Mouse (Mus musculus): ENCODE results near the gene Cyb5r4. TPM values are rescaled to one million over a fixed set of nuclear protein-coding genes. Genes with fewer than 3 reads are reported as not detected.

Cyb5r4 gene
- total and polyA plus RNA-seq, 3 experiments, result 37.5 to 121 (median 80.6) TPM

DNA sequence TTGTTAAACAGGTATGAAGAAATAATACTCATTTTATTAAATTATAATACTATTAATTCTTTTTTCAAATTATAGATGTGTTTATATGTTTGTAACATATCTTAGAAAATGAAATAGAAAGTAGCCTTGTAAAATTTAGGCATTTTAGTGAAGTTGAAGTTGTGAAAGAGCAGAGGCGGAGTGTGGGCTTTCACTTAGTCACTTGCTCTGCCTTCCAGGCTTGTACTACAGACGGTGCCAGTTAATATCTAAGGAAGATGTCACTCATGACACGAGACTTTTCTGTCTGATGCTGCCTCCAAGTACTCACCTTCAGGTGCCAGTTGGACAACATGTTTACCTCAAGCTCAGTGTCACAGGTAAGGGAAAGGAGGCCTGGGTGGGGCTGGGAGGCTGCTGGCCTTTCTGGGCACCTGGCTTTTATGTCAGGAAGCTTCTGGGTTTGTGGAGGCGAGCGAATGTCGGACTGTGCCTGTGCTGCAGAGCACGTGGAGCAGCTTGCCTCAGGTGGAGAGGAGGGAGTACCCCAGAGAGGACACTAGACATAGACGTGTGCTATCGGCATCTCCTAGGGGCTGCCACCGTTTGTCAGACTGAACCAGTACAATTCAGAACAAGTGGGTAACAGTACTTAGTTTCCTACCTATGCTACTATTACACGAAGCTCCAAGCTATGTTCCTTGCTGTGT lies 33.9 kb downstream of the Cyb5r4 start:
- H3K9me3 ChIP-seq (replicated peaks; ENCODE audit: low read length), result no peaks in the 10 kb centered on the region
- H3K4me1 ChIP-seq (ENCODE audit: control insufficient read depth in 1 of 2, insufficient read depth in 2 of 2), result no peaks in the 10 kb centered on the region
- no peaks in the 10 kb centered on the region for H3K79me2 ChIP-seq (replicated peaks; ENCODE audit: control insufficient read depth, extremely low read depth, insufficient read depth, poor library complexity, severe bottlenecking)
- TF ChIP-seq MAZ (IDR thresholded peaks at IDR 0.05; ENCODE audit: low read depth, low read length), result no peak
- no peak for TF ChIP-seq MAX (IDR thresholded peaks at IDR 0.05; ENCODE audit: low read length)
- TF ChIP-seq ZKSCAN1 (IDR thresholded peaks at IDR 0.05; ENCODE audit: borderline replicate concordance, low read depth, low read length), result no peak
- no peak for TF ChIP-seq RCOR1 (conservative IDR thresholded peaks at IDR 0.05; ENCODE audit: low read depth, low read length)
- no peak for TF ChIP-seq GABPA (IDR thresholded peaks at IDR 0.05; ENCODE audit: insufficient replicate concordance, low read depth, low read length)
- no peak for TF ChIP-seq MAFK (IDR thresholded peaks at IDR 0.05; ENCODE audit: insufficient replicate concordance, low read length)
- no peak for TF ChIP-seq ELF1 (IDR thresholded peaks at IDR 0.05; ENCODE audit: low read depth, low read length)
- no peak for TF ChIP-seq UBTF (IDR thresholded peaks at IDR 0.05; ENCODE audit: low read depth, low read length)
- TF ChIP-seq MYC (IDR thresholded peaks at IDR 0.05; ENCODE audit: low read depth, low read length), result no peak
- TF ChIP-seq CHD1 (IDR thresholded peaks at IDR 0.05; ENCODE audit: low read depth, low read length), result no peak
- no peak for TF ChIP-seq CHD2 (IDR thresholded peaks at IDR 0.05; ENCODE audit: low read length)
- TF ChIP-seq POLR2A (IDR thresholded peaks at IDR 0.05; ENCODE audit: low read depth, low read length), result no peak
- no peak for TF ChIP-seq JUND (conservative IDR thresholded peaks at IDR 0.05; ENCODE audit: low read depth, low read length)
- dilution Hi-C loops (cut with MboI; ENCODE audit: extremely low pct_ligation_motif_present, extremely low pct_unique_long_range_greater_than_20kb, low sequenced_read_pairs) (no loop called here), in situ Hi-C loops (cut with MboI; ENCODE audit: low pct_ligation_motif_present, low pct_unique_long_range_greater_than_20kb, low sequenced_read_pairs) (no loop called here)
- H3K27me3 ChIP-seq (replicated peaks), result no peaks in the 10 kb centered on the region
- H3K36me3 ChIP-seq (replicated peaks in 1 of 2; ENCODE audit: control insufficient read depth in 1 of 2, insufficient read depth in 1 of 2, low read length in 1 of 2), result peaks cover 27 to 59% of the 10 kb centered on the region in 2 experiments
- H3K4me2 ChIP-seq (ENCODE audit: insufficient read depth, low read depth, poor library complexity, severe bottlenecking), result no peak overlapping the region
- no peak overlapping the region for H3K9ac ChIP-seq (ENCODE audit: insufficient read depth, low read depth)
- H3K4me3 ChIP-seq (replicated peaks in 1 of 3; ENCODE audit: low read depth in 2 of 3, low read length in 2 of 3, poor library complexity in 1 of 3), result no peak overlapping the region
- no peak for DNase-seq (ENCODE audit: extremely low read depth)
- H3K27ac ChIP-seq (ENCODE audit: insufficient read depth, low read depth), result no peak overlapping the region

DNA sequence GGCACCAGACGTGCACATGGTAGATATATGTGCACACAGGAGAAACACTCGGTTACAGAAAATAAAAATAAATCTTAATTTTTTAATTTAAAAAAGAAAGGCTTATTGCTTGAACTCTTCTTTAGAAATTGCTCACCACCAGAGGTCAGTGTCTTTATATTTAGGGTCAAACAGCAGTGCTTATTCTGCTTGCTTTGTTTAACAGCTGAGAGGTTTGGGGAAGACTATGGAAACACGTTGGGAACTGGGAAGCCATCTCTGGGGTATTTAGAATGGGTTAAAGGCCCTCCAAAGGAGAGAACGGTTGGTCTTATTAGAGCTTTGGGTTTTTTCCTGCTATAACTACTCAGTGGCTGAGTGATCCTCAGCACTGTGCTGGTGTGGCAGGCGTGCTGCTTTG lies 40.5 kb downstream of the Cyb5r4 start:
- peaks cover 0 to 3% of the 10 kb centered on the region in 2 experiments; a peak in 1 of 4 replicates for H3K4me1 ChIP-seq (ENCODE audit: control insufficient read depth in 1 of 2, insufficient read depth in 2 of 2)
- DNase-seq (ENCODE audit: extremely low read depth), result no peak
- H3K9ac ChIP-seq (ENCODE audit: insufficient read depth, low read depth), result no peak overlapping the region
- no peak overlapping the region for H3K27ac ChIP-seq (ENCODE audit: insufficient read depth, low read depth)
- H3K9me3 ChIP-seq (replicated peaks; ENCODE audit: low read length), result no peaks in the 10 kb centered on the region
- in situ Hi-C loops (cut with MboI; ENCODE audit: low pct_ligation_motif_present, low pct_unique_long_range_greater_than_20kb, low sequenced_read_pairs) (no loop called here), dilution Hi-C loops (cut with MboI; ENCODE audit: extremely low pct_ligation_motif_present, extremely low pct_unique_long_range_greater_than_20kb, low sequenced_read_pairs) (no loop called here)
- peaks cover 18 to 64% of the 10 kb centered on the region in 2 experiments for H3K36me3 ChIP-seq (replicated peaks in 1 of 2; ENCODE audit: control insufficient read depth in 1 of 2, insufficient read depth in 1 of 2, low read length in 1 of 2)
- no peak overlapping the region for H3K4me3 ChIP-seq (replicated peaks in 1 of 3; ENCODE audit: low read depth in 2 of 3, low read length in 2 of 3, poor library complexity in 1 of 3)
- no peaks in the 10 kb centered on the region for H3K27me3 ChIP-seq (replicated peaks)
- no peak overlapping the region for H3K4me2 ChIP-seq (ENCODE audit: insufficient read depth, low read depth, poor library complexity, severe bottlenecking)
- no peak for TF ChIP-seq ETS1 (conservative IDR thresholded peaks at IDR 0.05; ENCODE audit: low read depth, low read length)
- no peak for TF ChIP-seq JUND (conservative IDR thresholded peaks at IDR 0.05; ENCODE audit: low read depth, low read length)
- TF ChIP-seq RAD21 (IDR thresholded peaks at IDR 0.05; ENCODE audit: low read depth, low read length), result peak; percentile 22
- no peak for TF ChIP-seq KAT2A (IDR thresholded peaks at IDR 0.05; ENCODE audit: insufficient replicate concordance, low read length)
- TF ChIP-seq POLR2A (IDR thresholded peaks at IDR 0.05; ENCODE audit: low read depth, low read length), result no peak
- no peak for TF ChIP-seq E2F4 (IDR thresholded peaks at IDR 0.05; ENCODE audit: insufficient replicate concordance, low read depth, low read length)
- TF ChIP-seq CTCF (conservative IDR thresholded peaks at IDR 0.05 in 1 of 2, IDR thresholded peaks at IDR 0.05 in 1 of 2; ENCODE audit: low read depth in 2 of 2, low read length in 2 of 2), result peak in 1 of 2 experiments; percentile 35; a peak in 2 of 4 replicates
- TF ChIP-seq POLR2AphosphoS2 (IDR thresholded peaks at IDR 0.05; ENCODE audit: low read depth, low read length), result no peak
- TF ChIP-seq MAZ (IDR thresholded peaks at IDR 0.05; ENCODE audit: low read depth, low read length), result no peak
- TF ChIP-seq SMC3 (IDR thresholded peaks at IDR 0.05; ENCODE audit: low read depth, low read length), result peak; percentile 16; the same call in 1 of the 2 replicates
- TF ChIP-seq MAFK (IDR thresholded peaks at IDR 0.05; ENCODE audit: insufficient replicate concordance, low read length), result no peak
- no peak for TF ChIP-seq MEF2A (IDR thresholded peaks at IDR 0.05; ENCODE audit: borderline replicate concordance, low read depth, low read length)
- no peak for TF ChIP-seq CHD1 (IDR thresholded peaks at IDR 0.05; ENCODE audit: low read depth, low read length)
- TF ChIP-seq MYC (IDR thresholded peaks at IDR 0.05; ENCODE audit: low read depth, low read length), result no peak
- no peak for TF ChIP-seq BHLHE40 (IDR thresholded peaks at IDR 0.05; ENCODE audit: low read depth, low read length)
- TF ChIP-seq PAX5 (IDR thresholded peaks at IDR 0.05; ENCODE audit: low read length), result no peak
- TF ChIP-seq TBP (conservative IDR thresholded peaks at IDR 0.05; ENCODE audit: low read depth, low read length), result no peak
- H3K79me2 ChIP-seq (replicated peaks; ENCODE audit: control insufficient read depth, extremely low read depth, insufficient read depth, poor library complexity, severe bottlenecking), result no peaks in the 10 kb centered on the region
